Mouse (Mus musculus): ENCODE results near the gene Tpbgl.

GRCm38 (mm10) chr7:99673188-99673587 lies 46.3 kb upstream of the Tpbgl start:
- TF ChIP-seq CTCF (conservative IDR thresholded peaks at IDR 0.05; ENCODE audit: insufficient read depth, insufficient read length, low read depth, low read length): no peak
- no peak for TF ChIP-seq POLR2A (IDR thresholded peaks at IDR 0.05; ENCODE audit: low read depth, low read length)

All from kidney, adult 2 months (tissue).